Mouse (Mus musculus): ENCODE measurements at regions not wholly inside any gene's neighbourhood (a gene's known extent, or its start where the extent isn't known, plus 50 kb on each side); places are given as distances from the start of the nearest gene placed in this dataset.

DNA sequence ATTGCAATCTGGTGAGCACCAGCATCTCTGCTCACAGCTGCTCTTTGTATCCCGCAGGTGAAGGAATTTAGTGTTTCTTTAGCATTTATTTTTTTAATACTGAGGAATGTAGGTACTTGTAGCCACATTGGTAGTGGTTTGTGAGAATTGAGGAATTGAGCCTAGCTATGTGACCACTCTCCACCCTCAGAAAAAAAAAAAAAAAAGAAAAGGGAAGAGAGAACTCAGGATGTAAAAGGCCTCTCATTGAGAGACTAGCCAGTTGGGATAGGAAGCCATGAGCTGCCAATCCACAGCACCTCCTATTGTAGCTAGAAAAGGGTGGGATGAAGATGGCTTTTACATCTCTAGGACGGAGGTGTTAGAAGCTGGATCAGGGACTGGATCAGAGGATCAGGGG is 252.0 kb upstream of the Ptger4 start:
- TF ChIP-seq SMC3 (IDR thresholded peaks at IDR 0.05; ENCODE audit: low read depth, low read length) (no peak), MYB (IDR thresholded peaks at IDR 0.05; ENCODE audit: low read depth, low read length) (no peak), MYC (IDR thresholded peaks at IDR 0.05; ENCODE audit: low read depth, low read length) (no peak), E2F4 (IDR thresholded peaks at IDR 0.05; ENCODE audit: borderline replicate concordance, low read depth, low read length) (no peak), ZNF384 (IDR thresholded peaks at IDR 0.05; ENCODE audit: low read depth, low read length) (no peak), POLR2A (IDR thresholded peaks at IDR 0.05; ENCODE audit: control insufficient read depth in 1 of 2, insufficient read depth in 1 of 2, low read depth in 1 of 2, low read length in 2 of 2, poor library complexity in 1 of 2) (no peak), POLR2AphosphoS2 (IDR thresholded peaks at IDR 0.05; ENCODE audit: low read length) (no peak), SIN3A (IDR thresholded peaks at IDR 0.05; ENCODE audit: low read length) (no peak), USF2 (IDR thresholded peaks at IDR 0.05; ENCODE audit: borderline replicate concordance in 1 of 2, insufficient read depth in 1 of 2, low read depth in 1 of 2, low read length in 2 of 2) (no peak)
- Histone ChIP-seq H3K79me2 (ENCODE audit: control insufficient read depth, insufficient read depth, low read length, poor library complexity) (no peaks in the 10 kb centered on the region), H3K4me1 (ENCODE audit: control insufficient read depth in 1 of 2, insufficient read depth in 2 of 2, low read length in 2 of 2) (no peaks in the 10 kb centered on the region), H3K27ac (ENCODE audit: control insufficient read depth, low read depth, low read length) (no peak overlapping the region), H3K36me3 (ENCODE audit: control insufficient read depth in 1 of 2, insufficient read depth in 2 of 2, low read length in 2 of 2) (no peaks in the 10 kb centered on the region), H3K9ac (ENCODE audit: control insufficient read depth, low read depth, low read length, poor library complexity, severe bottlenecking) (no peak overlapping the region), H3K27me3 (ENCODE audit: control insufficient read depth in 1 of 2, insufficient read depth in 2 of 2, low read length in 2 of 2) (no peaks in the 10 kb centered on the region; a peak in 1 of 4 replicates), H3K4me3 (ENCODE audit: control insufficient read depth in 1 of 2, insufficient read depth in 1 of 2, low read depth in 2 of 2, low read length in 2 of 2) (no peak overlapping the region), H3K9me3 (replicated peaks; ENCODE audit: insufficient read depth, low read length) (no peaks in the 10 kb centered on the region)
- DNase-seq (ENCODE audit: low read depth, low spot score): no peak

- TF ChIP-seq MEF2A (IDR thresholded peaks at IDR 0.05; ENCODE audit: extremely low read depth, insufficient replicate concordance, low read depth, low read length, poor library complexity, severe bottlenecking) (no peak), NRF1 (IDR thresholded peaks at IDR 0.05; ENCODE audit: insufficient read depth, low read depth, low read length, poor library complexity, severe bottlenecking) (no peak), GATA1 (IDR thresholded peaks at IDR 0.05; ENCODE audit: low read depth, low read length) (no peak), CHD1 (IDR thresholded peaks at IDR 0.05; ENCODE audit: low read depth, low read length) (no peak), SMC3 (IDR thresholded peaks at IDR 0.05; ENCODE audit: low read depth, low read length) (no peak), ETS1 (IDR thresholded peaks at IDR 0.05; ENCODE audit: low read depth, low read length) (no peak), TBP (IDR thresholded peaks at IDR 0.05; ENCODE audit: low read depth, low read length) (no peak), KAT2A (conservative IDR thresholded peaks at IDR 0.05; ENCODE audit: low read depth, low read length) (no peak), USF2 (IDR thresholded peaks at IDR 0.05; ENCODE audit: borderline replicate concordance in 1 of 2, insufficient read depth in 1 of 2, low read depth in 1 of 2, low read length in 2 of 2) (no peak), JUND (IDR thresholded peaks at IDR 0.05; ENCODE audit: low read depth, low read length) (no peak), CTCF (IDR thresholded peaks at IDR 0.05 in 2 of 3, conservative IDR thresholded peaks at IDR 0.05 in 1 of 3; ENCODE audit: control insufficient read depth in 1 of 3, insufficient read depth in 1 of 3, low read depth in 2 of 3, low read length in 3 of 3, poor library complexity in 1 of 3, severe bottlenecking in 1 of 3) (no peak), MAFK (IDR thresholded peaks at IDR 0.05; ENCODE audit: borderline replicate concordance, low read depth, low read length) (no peak), USF1 (IDR thresholded peaks at IDR 0.05; ENCODE audit: low read depth, low read length) (no peak), ELF1 (IDR thresholded peaks at IDR 0.05; ENCODE audit: low read depth, low read length) (no peak), POLR2AphosphoS2 (IDR thresholded peaks at IDR 0.05; ENCODE audit: low read length) (no peak), CHD2 (IDR thresholded peaks at IDR 0.05; ENCODE audit: low read length) (no peak), TCF12 (IDR thresholded peaks at IDR 0.05; ENCODE audit: low read depth, low read length) (no peak), GABPA (IDR thresholded peaks at IDR 0.05; ENCODE audit: low read depth, low read length) (no peak)
- H3K27me3 ChIP-seq (ENCODE audit: control insufficient read depth in 1 of 2, insufficient read depth in 2 of 2, low read length in 2 of 2): no peaks in the 10 kb centered on the region
These were observed 260.5 kb upstream of the Ptger4 start for GRCm38 (mm10) chr15:5504502-5504901.

More at GRCm38 (mm10) chr15:5504502-5504901, 260.5 kb upstream of the Ptger4 start:
- H3K9me3 ChIP-seq (replicated peaks; ENCODE audit: insufficient read depth, low read length): no peaks in the 10 kb centered on the region
- peaks cover 0 to 12% of the 10 kb centered on the region in 2 experiments; a peak in 2 of 4 replicates for H3K36me3 ChIP-seq (ENCODE audit: control insufficient read depth in 1 of 2, insufficient read depth in 2 of 2, low read length in 2 of 2)
- no peak overlapping the region for H3K4me3 ChIP-seq (ENCODE audit: control insufficient read depth in 1 of 2, insufficient read depth in 1 of 2, low read depth in 2 of 2, low read length in 2 of 2)
- peaks cover 3 to 10% of the 10 kb centered on the region in 2 experiments for H3K4me1 ChIP-seq (ENCODE audit: control insufficient read depth in 1 of 2, insufficient read depth in 2 of 2, low read length in 2 of 2)
- H3K9ac ChIP-seq (ENCODE audit: control insufficient read depth, low read depth, low read length, poor library complexity, severe bottlenecking): no peak overlapping the region
- no peak overlapping the region for H3K27ac ChIP-seq (ENCODE audit: control insufficient read depth, low read depth, low read length)
- H3K79me2 ChIP-seq (ENCODE audit: control insufficient read depth, insufficient read depth, low read length, poor library complexity): no peaks in the 10 kb centered on the region
- no peak for DNase-seq (ENCODE audit: low read depth, low spot score)

All from MEL (cell line).